Mouse (Mus musculus) cortical plate, adult 2 months (tissue): ENCODE data around the gene Cyp4a29.
"Not testable (repeated sequence)": the region's sequence is repeated elsewhere in the genome, so short reads cannot be mapped to it uniquely, and the experiment has no call there.

ENCODE experiments used
- CTCF ChIP-seq: fragments of 200-500 bp; IDR thresholded peaks from 2 replicates; pipeline ENCODE4 v1.5.1; 2011; ENCODE audit warnings: mild to moderate bottlenecking, control low read depth, low read length; ENCODE audit not compliant: insufficient read depth; ENCODE audit errors: extremely low read depth
- POLR2A ChIP-seq: fragments of 200-500 bp; IDR thresholded peaks from 2 replicates; pipeline ENCODE4 v1.6.1; 2011; ENCODE audit warnings: mild to moderate bottlenecking, low read length, control low read depth; ENCODE audit not compliant: insufficient read depth; ENCODE audit errors: extremely low read depth

DNA sequence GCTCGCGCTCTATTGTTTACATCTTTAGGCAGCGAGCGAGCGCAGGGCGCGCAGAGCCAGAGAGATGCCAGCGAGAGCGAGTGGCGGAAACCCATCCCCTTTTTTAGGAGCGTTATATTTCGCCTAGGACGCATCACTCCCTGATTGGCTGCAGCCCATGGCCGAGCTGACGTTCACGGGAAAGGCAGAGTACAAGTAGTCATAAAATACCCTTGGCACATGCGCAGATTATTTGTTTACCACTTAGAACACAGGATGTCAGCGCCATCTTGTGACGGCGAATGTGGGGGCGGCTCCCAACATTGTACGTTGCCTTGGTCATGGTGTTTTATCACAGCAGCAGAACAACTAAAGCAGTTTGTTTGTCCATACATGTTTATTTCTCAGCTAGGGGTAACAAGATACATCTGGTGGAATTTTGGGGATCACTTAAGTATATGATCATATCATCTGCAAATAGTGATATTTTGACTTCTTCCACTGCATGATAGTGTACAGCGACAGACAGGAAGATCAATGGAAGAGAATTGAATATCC is 39.4 kb downstream of the Cyp4a29 start:
- not testable (repeated sequence) for TF ChIP-seq POLR2A, CTCF
